Mouse (Mus musculus): ENCODE measurements around the gene Olfr875.

- TF ChIP-seq POLR2A (IDR thresholded peaks at IDR 0.05; ENCODE audit: low read depth, low read length) (no peak), E2F4 (IDR thresholded peaks at IDR 0.05; ENCODE audit: insufficient replicate concordance, low read depth, low read length) (no peak), NRF1 (IDR thresholded peaks at IDR 0.05; ENCODE audit: low read depth, low read length) (no peak), CTCF (conservative IDR thresholded peaks at IDR 0.05 in 1 of 2, IDR thresholded peaks at IDR 0.05 in 1 of 2; ENCODE audit: low read depth in 2 of 2, low read length in 2 of 2) (no peak), TBP (conservative IDR thresholded peaks at IDR 0.05; ENCODE audit: low read depth, low read length) (no peak)
Observed at GRCm38 (mm10) chr9:37802731-37803130, 31.1 kb downstream of the Olfr875 start, which contains the start of gene Olfr876.
